In genomic region chr13:51841541-51842115, GRCm38 (mm10) we compare ENCODE assay signal across 11 mouse cellular contexts. TPM values are rescaled to one million over a fixed set of nuclear protein-coding genes. Genes with fewer than 3 reads are reported as not detected.
DNase-seq lines count a peak whose midpoint lies in the region; ATAC-seq and TF ChIP-seq lines count a peak whose summit lies in the region.
"Had no signal": no experiment of that assay in that cellular context is flagged by ENCODE, and none has a peak within 500 bp of the region (broad histone marks: within the 10 kb centered on the region; RNA-seq: fewer than 3 reads in every experiment).

No protein-coding gene starts in this region.

- intact Hi-C loops in left cerebral cortex, postnatal 4 days (cut with DNase I), result loop anchor here (2.0 kb wide), 1 partner anchor 381 kb away; no protein-coding TSS in a partner anchor

- no peaks in the 10 kb centered on the region for H3K36me3 ChIP-seq in hindbrain, embryonic 10.5 days
- H3K36me3 ChIP-seq in hindbrain, embryonic 13.5 days, result no peaks in the 10 kb centered on the region
- no peaks in the 10 kb centered on the region for H3K36me3 ChIP-seq in liver, postnatal 0 days (replicated peaks; ENCODE audit: insufficient read depth, low read length)
- H3K36me3 ChIP-seq: lung, embryonic 15.5 days had no signal

- 9% methylated on average over 12 of the region's 12 CpGs for WGBS in hindbrain, embryonic 10.5 days
- WGBS in hindbrain, embryonic 13.5 days, result 15% methylated on average over 12 of the region's 12 CpGs
- 28% methylated on average over 12 of the region's 12 CpGs for WGBS in liver, postnatal 0 days (ENCODE audit: insufficient replicate concordance)

- no peak overlapping the region for H3K4me2 ChIP-seq in hindbrain, embryonic 13.5 days
- peak overlapping the region; percentile 65 for H3K4me2 ChIP-seq in liver, postnatal 0 days (ENCODE audit: low read depth, low read length)

- H3K4me3 ChIP-seq in hindbrain, embryonic 10.5 days, result peak overlapping the region; percentile 32
- H3K4me3 ChIP-seq in hindbrain, embryonic 13.5 days, result no peak overlapping the region
- H3K4me3 ChIP-seq in liver, postnatal 0 days (ENCODE audit: low read depth, low read length), result no peak overlapping the region

- no peak for TF ChIP-seq CTCF in liver, postnatal 0 days (IDR thresholded peaks at IDR 0.05; ENCODE audit: low read depth)

- H3K9ac ChIP-seq in hindbrain, embryonic 13.5 days, result no peak overlapping the region
- H3K9ac ChIP-seq in liver, postnatal 0 days (replicated peaks), result 0 out of 2 replicates have a peak overlapping the region, but pooled peaks have one; percentile 16
- H3K9ac ChIP-seq: lung, embryonic 15.5 days had no signal

- peaks cover 82% of the 10 kb centered on the region for H3K27me3 ChIP-seq in hindbrain, embryonic 10.5 days (ENCODE audit: insufficient read depth, poor library complexity, severe bottlenecking)
- peaks cover 74% of the 10 kb centered on the region for H3K27me3 ChIP-seq in hindbrain, embryonic 13.5 days
- H3K27me3 ChIP-seq in liver, postnatal 0 days (ENCODE audit: insufficient read depth, low read length), result no peaks in the 10 kb centered on the region

- no peak for ATAC-seq in hindbrain, embryonic 13.5 days (ENCODE audit: low FRiP score)
- ATAC-seq in erythroid progenitor cell, adult 5-6 weeks (replicated peaks; ENCODE audit: low FRiP score, poor library complexity, severe bottlenecking), result 0 out of 2 replicates have a peak, but pooled peaks have one; percentile 31
- peak; percentile 26 for ATAC-seq in liver, postnatal 0 days

- peak; percentile 30 for DNase-seq in hindbrain, embryonic 10.5 days (ENCODE audit: low spot score)
- DNase-seq in c-Kit-positive CD71-positive TER-119-negative erythroid progenitor cells, embryonic 14.5 days (ENCODE audit: low read depth), result peak; percentile 63
- peak; percentile 52 for DNase-seq in liver, postnatal 0 days
- DNase-seq in frontal cortex, adult 2 months (ENCODE audit: extremely low spot score in 1 of 2, low spot score in 1 of 2), result no peak
- no peak for DNase-seq in adrenal gland, postnatal 36 days
- DNase-seq in left cerebral cortex, postnatal 4 days, result no peak
- DNase-seq: kidney, postnatal 36 days; thymus, adult 18-20 months had no signal

- TF ChIP-seq EP300 in liver, postnatal 0 days (IDR thresholded peaks at IDR 0.05; ENCODE audit: low read depth), result peak; percentile 74; the same call in 1 of the 2 replicates

- H3K27ac ChIP-seq in hindbrain, embryonic 10.5 days, result peak overlapping the region; percentile 81
- no peak overlapping the region for H3K27ac ChIP-seq in hindbrain, embryonic 13.5 days
- peak overlapping the region; percentile 67 for H3K27ac ChIP-seq in liver, postnatal 0 days (ENCODE audit: low read depth)
- H3K27ac ChIP-seq: lung, embryonic 15.5 days had no signal

- no peaks in the 10 kb centered on the region for H3K9me3 ChIP-seq in hindbrain, embryonic 10.5 days
- no peaks in the 10 kb centered on the region for H3K9me3 ChIP-seq in hindbrain, embryonic 13.5 days
- no peaks in the 10 kb centered on the region for H3K9me3 ChIP-seq in liver, postnatal 0 days (ENCODE audit: low read length)
- H3K9me3 ChIP-seq: lung, embryonic 15.5 days had no signal

- H3K4me1 ChIP-seq in hindbrain, embryonic 10.5 days (replicated peaks), result peaks cover 62% of the 10 kb centered on the region
- peaks cover 31% of the 10 kb centered on the region for H3K4me1 ChIP-seq in hindbrain, embryonic 13.5 days (replicated peaks)
- peaks cover 44% of the 10 kb centered on the region for H3K4me1 ChIP-seq in liver, postnatal 0 days (ENCODE audit: insufficient read depth)

RNA-seq across cellular contexts. Expression of gene Gadd45g, which starts 4.8 kb away (rescaled TPM):
- polyA plus RNA-seq in hindbrain, embryonic 10.5 days (2016; fragmentation: Nextera tagmentation; extraction: Ambion mirVana), result 184 and 214 TPM in 2 replicates
- 113 and 116 TPM in 2 replicates for polyA plus RNA-seq in hindbrain, embryonic 13.5 days (2015; fragmentation: Nextera tagmentation; extraction: Ambion mirVana)
- 4.3 TPM in 1 of 2 replicates, not detected in the other for total RNA-seq in erythroid progenitor cell, adult 5-6 weeks (2015; ENCODE audit: low replicate concordance)
- total RNA-seq in erythroid progenitor cell, adult 5-6 weeks (2017; ENCODE audit: low replicate concordance), result 9.4 TPM in 1 of 2 replicates, not detected in the other
- polyA plus RNA-seq in liver, postnatal 0 days (2015; fragmentation: Nextera tagmentation; extraction: Ambion mirVana), result 16.3 and 20.6 TPM in 2 replicates
- polyA plus RNA-seq in frontal cortex, adult 2 months (2012; rRNA removed), result 43.0 and 54.0 TPM in 2 replicates
- total RNA-seq in adrenal gland, postnatal 36 days (2021), result 10 to 100 TPM; 71.8 to 72.5 TPM
- total RNA-seq in left cerebral cortex, postnatal 4 days (2021), result 10 to 100 TPM in 1 of 2 experiments, 1 to 10 TPM in 1; 8.6 to 11.0 TPM

RNA-seq across cellular contexts. Expression of gene Sema4d, which starts 48.1 kb away (rescaled TPM):
- polyA plus RNA-seq in hindbrain, embryonic 10.5 days (2016; fragmentation: Nextera tagmentation; extraction: Ambion mirVana), result 5.9 and 7.5 TPM in 2 replicates
- polyA plus RNA-seq in hindbrain, embryonic 13.5 days (2015; fragmentation: Nextera tagmentation; extraction: Ambion mirVana), result 10.5 and 10.9 TPM in 2 replicates
- 9.6 and 14.1 TPM in 2 replicates for total RNA-seq in erythroid progenitor cell, adult 5-6 weeks (2015; ENCODE audit: low replicate concordance)
- total RNA-seq in erythroid progenitor cell, adult 5-6 weeks (2017; ENCODE audit: low replicate concordance), result 6.3 and 10.2 TPM in 2 replicates
- polyA plus RNA-seq in liver, postnatal 0 days (2015; fragmentation: Nextera tagmentation; extraction: Ambion mirVana), result 2.9 and 3.9 TPM in 2 replicates
- 80.9 and 95.5 TPM in 2 replicates for polyA plus RNA-seq in frontal cortex, adult 2 months (2012; rRNA removed)
- total RNA-seq in adrenal gland, postnatal 36 days (2021), result 10 to 100 TPM; 12.4 to 15.7 TPM
- total RNA-seq in left cerebral cortex, postnatal 4 days (2021), result 10 to 100 TPM; 53.9 to 62.5 TPM

Comparison
In these comparisons a context has a peak if more than half of its experiments do, and no peak if none do; other contexts are left out.
1. DNase-seq: peak in hindbrain, embryonic 10.5 days (single experiment), c-Kit-positive CD71-positive TER-119-negative erythroid progenitor cells, embryonic 14.5 days (single experiment) and liver, postnatal 0 days (single experiment); none in frontal cortex, adult 2 months (0 of 2), adrenal gland, postnatal 36 days (0 of 2) and left cerebral cortex, postnatal 4 days (single experiment).